Mouse (Mus musculus): ENCODE results near the gene Gabpa. TPM values are rescaled to one million over a fixed set of nuclear protein-coding genes. Genes with fewer than 3 reads are reported as not detected.
A peak's percentile ranks its signal among the peaks of the same experiment; 100 is the strongest.

Gene Gabpa
- total and polyA plus RNA-seq, 3 experiments, result 44.3 to 82.8 (median 77.0) TPM

DNA sequence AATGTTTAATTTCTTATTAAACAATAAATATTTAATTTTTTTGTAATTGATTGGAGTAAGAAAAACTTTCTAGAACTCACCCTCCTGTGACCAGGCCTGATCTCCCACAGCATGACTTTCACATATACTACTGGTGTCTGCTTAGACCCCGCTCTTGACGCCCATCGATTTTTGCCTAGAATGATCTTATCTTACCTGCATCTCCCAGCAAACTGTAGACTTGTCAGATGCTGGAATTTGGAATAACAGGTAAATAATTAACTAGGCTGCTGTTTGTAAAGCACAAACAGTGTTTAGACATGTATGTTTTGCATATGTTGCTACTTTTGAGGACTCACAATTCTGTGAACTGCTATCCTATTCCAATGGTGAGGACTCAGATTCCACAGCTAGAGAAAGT lies 28.6 kb upstream of the Gabpa start:
- Histone ChIP-seq H3K36me3 (replicated peaks in 1 of 2; ENCODE audit: control insufficient read depth in 1 of 2, insufficient read depth in 1 of 2, low read length in 1 of 2) (peaks cover 0 to 2% of the 10 kb centered on the region in 2 experiments), H3K9me3 (replicated peaks; ENCODE audit: low read length) (no peaks in the 10 kb centered on the region), H3K27ac (ENCODE audit: insufficient read depth, low read depth) (no peak overlapping the region), H3K79me2 (replicated peaks; ENCODE audit: control insufficient read depth, extremely low read depth, insufficient read depth, poor library complexity, severe bottlenecking) (no peaks in the 10 kb centered on the region), H3K4me1 (ENCODE audit: control insufficient read depth in 1 of 2, insufficient read depth in 2 of 2) (peaks cover 0 to 3% of the 10 kb centered on the region in 2 experiments; a peak in 1 of 4 replicates), H3K9ac (ENCODE audit: insufficient read depth, low read depth) (no peak overlapping the region), H3K4me3 (replicated peaks in 1 of 3; ENCODE audit: low read depth in 2 of 3, low read length in 2 of 3, poor library complexity in 1 of 3) (no peak overlapping the region), H3K4me2 (ENCODE audit: insufficient read depth, low read depth, poor library complexity, severe bottlenecking) (no peak overlapping the region), H3K27me3 (replicated peaks) (no peaks in the 10 kb centered on the region)
- dilution Hi-C loops (cut with MboI; ENCODE audit: extremely low pct_ligation_motif_present, extremely low pct_unique_long_range_greater_than_20kb, low sequenced_read_pairs) (no loop called here), in situ Hi-C loops (cut with MboI; ENCODE audit: low pct_ligation_motif_present, low pct_unique_long_range_greater_than_20kb, low sequenced_read_pairs) (loop anchor here (5.0 kb wide), 1 partner anchor 34 kb away; the partner anchor contains the start of gene Jam2)
- no peak for TF ChIP-seq KAT2A (IDR thresholded peaks at IDR 0.05; ENCODE audit: insufficient replicate concordance, low read length)
- TF ChIP-seq GABPA (IDR thresholded peaks at IDR 0.05; ENCODE audit: insufficient replicate concordance, low read depth, low read length), result no peak
- no peak for TF ChIP-seq ZKSCAN1 (IDR thresholded peaks at IDR 0.05; ENCODE audit: borderline replicate concordance, low read depth, low read length)
- no peak for DNase-seq (ENCODE audit: extremely low read depth)

- no peaks in the 10 kb centered on the region for H3K79me2 ChIP-seq (replicated peaks; ENCODE audit: control insufficient read depth, extremely low read depth, insufficient read depth, poor library complexity, severe bottlenecking)
- in situ Hi-C loops (cut with MboI; ENCODE audit: low pct_ligation_motif_present, low pct_unique_long_range_greater_than_20kb, low sequenced_read_pairs) (loop anchor here (5.0 kb wide), 1 partner anchor 36 kb away; the partner anchor contains the start of gene Jam2), dilution Hi-C loops (cut with MboI; ENCODE audit: extremely low pct_ligation_motif_present, extremely low pct_unique_long_range_greater_than_20kb, low sequenced_read_pairs) (no loop called here)
- H3K4me2 ChIP-seq (ENCODE audit: insufficient read depth, low read depth, poor library complexity, severe bottlenecking), result no peak overlapping the region
- H3K4me1 ChIP-seq (ENCODE audit: control insufficient read depth in 1 of 2, insufficient read depth in 2 of 2), result peaks cover 0 to 8% of the 10 kb centered on the region in 2 experiments; a peak in 1 of 4 replicates
- no peaks in the 10 kb centered on the region for H3K9me3 ChIP-seq (replicated peaks; ENCODE audit: low read length)
- H3K4me3 ChIP-seq (replicated peaks in 1 of 3; ENCODE audit: low read depth in 2 of 3, low read length in 2 of 3, poor library complexity in 1 of 3), result no peak overlapping the region
- no peak overlapping the region for H3K27ac ChIP-seq (ENCODE audit: insufficient read depth, low read depth)
- no peak for DNase-seq (ENCODE audit: extremely low read depth)
- no peaks in the 10 kb centered on the region for H3K27me3 ChIP-seq (replicated peaks)
- H3K9ac ChIP-seq (ENCODE audit: insufficient read depth, low read depth), result no peak overlapping the region
- no peak for TF ChIP-seq MYC (IDR thresholded peaks at IDR 0.05; ENCODE audit: low read depth, low read length)
- no peak for TF ChIP-seq JUND (conservative IDR thresholded peaks at IDR 0.05; ENCODE audit: low read depth, low read length)
- no peak for TF ChIP-seq TCF12 (IDR thresholded peaks at IDR 0.05; ENCODE audit: low read depth, low read length)
- no peak for TF ChIP-seq SMC3 (IDR thresholded peaks at IDR 0.05; ENCODE audit: low read depth, low read length)
- peaks cover 0 to 2% of the 10 kb centered on the region in 2 experiments for H3K36me3 ChIP-seq (replicated peaks in 1 of 2; ENCODE audit: control insufficient read depth in 1 of 2, insufficient read depth in 1 of 2, low read length in 1 of 2)
Measured at GRCm38 (mm10) chr16:84807874-84808273, 26.9 kb upstream of the Gabpa start.

GRCm38 (mm10) chr16:84810254-84810653 lies 24.5 kb upstream of the Gabpa start:
- Histone ChIP-seq H3K27ac (ENCODE audit: insufficient read depth, low read depth) (no peak overlapping the region), H3K9ac (ENCODE audit: insufficient read depth, low read depth) (no peak overlapping the region), H3K79me2 (replicated peaks; ENCODE audit: control insufficient read depth, extremely low read depth, insufficient read depth, poor library complexity, severe bottlenecking) (no peaks in the 10 kb centered on the region), H3K9me3 (replicated peaks; ENCODE audit: low read length) (no peaks in the 10 kb centered on the region), H3K36me3 (replicated peaks in 1 of 2; ENCODE audit: control insufficient read depth in 1 of 2, insufficient read depth in 1 of 2, low read length in 1 of 2) (peaks cover 0 to 2% of the 10 kb centered on the region in 2 experiments), H3K4me1 (ENCODE audit: control insufficient read depth in 1 of 2, insufficient read depth in 2 of 2) (peaks cover 0 to 14% of the 10 kb centered on the region in 2 experiments; a peak in 2 of 4 replicates), H3K27me3 (replicated peaks) (no peaks in the 10 kb centered on the region), H3K4me2 (ENCODE audit: insufficient read depth, low read depth, poor library complexity, severe bottlenecking) (no peak overlapping the region), H3K4me3 (replicated peaks in 1 of 3; ENCODE audit: low read depth in 2 of 3, low read length in 2 of 3, poor library complexity in 1 of 3) (no peak overlapping the region)
- dilution Hi-C loops (cut with MboI; ENCODE audit: extremely low pct_ligation_motif_present, extremely low pct_unique_long_range_greater_than_20kb, low sequenced_read_pairs), result no loop called here
- DNase-seq (ENCODE audit: extremely low read depth), result peak; percentile 24
- in situ Hi-C loops (cut with MboI; ENCODE audit: low pct_ligation_motif_present, low pct_unique_long_range_greater_than_20kb, low sequenced_read_pairs), result no loop called here
- peak; percentile 66 for TF ChIP-seq JUND (conservative IDR thresholded peaks at IDR 0.05; ENCODE audit: low read depth, low read length)
- peak; percentile 43; the same call in 1 of the 2 replicates for TF ChIP-seq JUN (IDR thresholded peaks at IDR 0.05; ENCODE audit: insufficient read depth, low read depth, low read length)
- TF ChIP-seq NRF1 (IDR thresholded peaks at IDR 0.05; ENCODE audit: low read depth, low read length), result no peak
- no peak for TF ChIP-seq ZC3H11A (IDR thresholded peaks at IDR 0.05; ENCODE audit: low read depth, low read length)
- TF ChIP-seq ZNF384 (IDR thresholded peaks at IDR 0.05; ENCODE audit: low read depth, low read length), result no peak
- no peak for TF ChIP-seq BHLHE40 (IDR thresholded peaks at IDR 0.05; ENCODE audit: low read depth, low read length)
- no peak for TF ChIP-seq PAX5 (IDR thresholded peaks at IDR 0.05; ENCODE audit: low read length)
- no peak for TF ChIP-seq CTCF (conservative IDR thresholded peaks at IDR 0.05 in 1 of 2, IDR thresholded peaks at IDR 0.05 in 1 of 2; ENCODE audit: low read depth in 2 of 2, low read length in 2 of 2)
- no peak for TF ChIP-seq USF1 (IDR thresholded peaks at IDR 0.05; ENCODE audit: low read depth, low read length)
- TF ChIP-seq MAFK (IDR thresholded peaks at IDR 0.05; ENCODE audit: insufficient replicate concordance, low read length), result no peak
- TF ChIP-seq CHD2 (IDR thresholded peaks at IDR 0.05; ENCODE audit: low read length), result no peak
- no peak for TF ChIP-seq MYC (IDR thresholded peaks at IDR 0.05; ENCODE audit: low read depth, low read length)
